Mouse (Mus musculus) hematopoietic stem cell, adult 5-6 weeks (primary cell): ENCODE measurements at regions not wholly inside any gene's neighbourhood (a gene's known extent, or its start where the extent isn't known, plus 50 kb on each side); places are given as distances from the start of the nearest gene placed in this dataset.
"Not testable (repeated sequence)": the region's sequence is repeated elsewhere in the genome, so short reads cannot be mapped to it uniquely, and the experiment has no call there.

Source experiments
- ATAC-seq, 2 experiments: fragments of 125-278 bp in 1 of 2; replicated peaks in 1 of 2; 2 replicates each; pipeline ENCODE4 v1.8.0; 2016 to 2017; ENCODE audit warnings: inconsistent platforms in 2 of 2, mild to moderate bottlenecking in 2 of 2, moderate number of reproducible peaks in 2 of 2, low read depth in 1 of 2, moderate TSS enrichment in 1 of 2; ENCODE audit not compliant: low FRiP score in 2 of 2, poor library complexity in 2 of 2, severe bottlenecking in 2 of 2, insufficient read depth in 1 of 2, low TSS enrichment in 1 of 2

DNA sequence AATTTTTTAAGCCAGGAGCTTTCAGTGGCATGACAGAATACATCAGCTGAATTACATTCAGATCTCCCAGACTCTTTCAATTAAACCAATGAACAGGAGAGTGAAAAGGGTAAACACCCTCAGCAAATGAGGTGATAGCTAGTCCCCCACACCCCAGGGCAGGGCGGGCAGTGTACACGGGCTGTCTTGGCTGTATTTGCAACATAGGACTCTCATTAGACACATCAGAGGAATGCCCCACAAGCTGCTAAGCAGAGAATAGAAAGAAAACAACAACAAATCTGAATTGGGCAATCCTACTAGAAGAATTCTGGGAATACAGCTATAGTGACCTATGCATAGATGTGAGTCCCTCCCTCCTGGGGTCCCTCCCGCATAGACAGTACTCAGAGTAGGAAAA is 131.8 kb upstream of the Zfp637 start:
- ATAC-seq: no peak

GRCm38 (mm10) chr6:117715056-117715777 is 125.8 kb upstream of the Zfp637 start:
- no peak for ATAC-seq

DNA sequence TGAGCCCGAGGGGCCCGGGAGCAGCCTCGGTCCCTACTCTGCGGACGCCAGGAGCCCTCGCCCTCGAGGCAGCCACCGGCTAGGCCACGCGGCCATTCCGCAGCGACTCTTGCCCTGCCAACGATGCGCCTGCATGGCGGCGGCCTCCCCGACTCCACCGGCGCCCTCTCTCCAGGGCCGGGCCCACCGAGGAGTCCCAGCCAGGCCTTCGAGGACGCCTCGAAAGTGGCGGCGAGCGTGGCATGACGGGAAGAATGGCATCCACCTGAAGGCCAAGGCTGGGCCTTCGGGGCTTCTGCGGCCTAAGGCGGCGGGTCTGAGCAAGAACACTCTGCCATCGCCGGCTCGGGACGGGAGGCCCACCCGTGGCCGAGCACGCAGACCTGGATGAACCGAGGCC is 124.6 kb upstream of the Zfp637 start:
- ATAC-seq: not testable (repeated sequence)

GRCm38 (mm10) chr6:117752338-117752737 is 88.6 kb upstream of the Zfp637 start:
- ATAC-seq: not testable (repeated sequence)

DNA sequence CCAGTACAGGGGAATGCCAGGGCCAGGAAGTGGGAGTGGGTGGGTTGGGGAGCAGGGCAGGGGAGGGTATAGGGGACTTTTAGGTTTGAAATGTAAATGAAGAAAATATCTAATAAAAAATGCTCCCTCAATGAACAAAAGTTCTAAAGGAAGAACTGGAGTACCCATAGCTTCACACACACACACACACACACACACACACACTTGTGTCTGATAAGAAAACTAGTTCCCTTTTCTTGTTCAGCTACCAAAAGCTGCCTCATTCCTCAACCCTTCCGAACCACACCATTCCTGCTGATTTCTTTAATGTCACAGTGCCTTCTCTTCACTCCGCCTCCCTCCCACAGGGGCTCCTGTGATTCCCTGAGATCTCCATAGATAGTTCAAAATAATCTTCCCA is 85.3 kb upstream of the Zfp637 start:
- ATAC-seq: not testable (repeated sequence)

DNA sequence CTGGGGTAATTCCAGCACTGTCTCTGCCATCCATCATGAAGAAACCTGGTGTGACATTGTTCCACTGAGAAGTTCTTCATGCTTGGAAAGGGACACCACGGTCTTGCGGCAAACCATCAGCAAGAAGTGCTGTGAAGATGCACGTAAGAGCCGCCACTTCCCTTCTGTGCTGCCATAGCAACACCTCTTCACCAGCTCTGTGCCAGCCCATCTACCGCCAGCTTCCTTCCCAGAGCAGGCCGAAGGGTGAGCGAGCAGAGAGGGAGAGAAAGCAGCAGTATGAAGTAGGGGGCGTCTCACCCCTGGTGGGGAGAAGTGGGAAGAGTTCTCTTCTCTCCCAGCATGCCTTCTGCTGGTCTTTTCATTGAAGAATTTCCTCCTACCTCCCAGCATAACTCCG is 84.8 kb upstream of the Zfp637 start:
- peak; percentile 94 to 97 for ATAC-seq

DNA sequence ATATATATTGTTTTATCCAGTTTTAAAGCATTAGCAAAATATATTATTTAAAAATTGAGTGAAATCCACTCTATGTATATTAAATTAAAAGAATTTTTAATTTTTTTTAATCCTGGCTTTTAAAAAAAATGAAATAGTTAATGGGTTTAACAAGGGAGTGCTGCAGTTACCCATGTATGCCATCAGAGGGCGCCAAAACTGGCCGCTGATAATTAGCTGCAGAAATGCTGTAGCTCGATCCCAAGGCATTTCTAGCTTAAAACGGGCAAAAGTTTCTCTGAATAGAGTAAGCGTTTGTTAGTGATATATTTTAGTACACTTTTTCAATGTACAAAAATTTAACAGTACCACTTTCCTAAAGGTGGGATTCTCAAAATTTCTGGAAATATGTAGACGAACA is 82.5 kb upstream of the Zfp637 start:
- ATAC-seq: not testable (repeated sequence)

DNA sequence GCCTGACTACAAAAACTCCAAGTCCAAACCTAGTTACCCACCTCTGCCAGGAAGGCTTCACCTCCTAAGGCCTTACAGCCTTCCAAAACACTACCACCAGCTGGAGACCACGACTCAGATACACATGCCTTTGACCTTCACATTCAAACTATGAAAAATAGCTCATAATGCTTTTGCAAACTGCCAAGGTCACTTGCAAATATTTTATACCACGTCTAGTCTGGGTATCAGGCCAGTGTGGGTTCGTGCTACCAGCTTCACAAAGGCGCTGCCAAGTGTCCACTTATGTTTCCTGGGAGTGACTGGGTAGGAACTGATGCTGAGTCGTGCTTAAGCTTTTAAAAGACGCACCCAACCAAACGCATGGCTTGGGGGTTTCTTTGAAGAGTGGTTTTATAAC is 69.5 kb upstream of the Zfp637 start:
- no peak for ATAC-seq

- no peak for ATAC-seq
These were observed 68.6 kb upstream of the Zfp637 start for GRCm38 (mm10) chr6:117772396-117772795.

DNA sequence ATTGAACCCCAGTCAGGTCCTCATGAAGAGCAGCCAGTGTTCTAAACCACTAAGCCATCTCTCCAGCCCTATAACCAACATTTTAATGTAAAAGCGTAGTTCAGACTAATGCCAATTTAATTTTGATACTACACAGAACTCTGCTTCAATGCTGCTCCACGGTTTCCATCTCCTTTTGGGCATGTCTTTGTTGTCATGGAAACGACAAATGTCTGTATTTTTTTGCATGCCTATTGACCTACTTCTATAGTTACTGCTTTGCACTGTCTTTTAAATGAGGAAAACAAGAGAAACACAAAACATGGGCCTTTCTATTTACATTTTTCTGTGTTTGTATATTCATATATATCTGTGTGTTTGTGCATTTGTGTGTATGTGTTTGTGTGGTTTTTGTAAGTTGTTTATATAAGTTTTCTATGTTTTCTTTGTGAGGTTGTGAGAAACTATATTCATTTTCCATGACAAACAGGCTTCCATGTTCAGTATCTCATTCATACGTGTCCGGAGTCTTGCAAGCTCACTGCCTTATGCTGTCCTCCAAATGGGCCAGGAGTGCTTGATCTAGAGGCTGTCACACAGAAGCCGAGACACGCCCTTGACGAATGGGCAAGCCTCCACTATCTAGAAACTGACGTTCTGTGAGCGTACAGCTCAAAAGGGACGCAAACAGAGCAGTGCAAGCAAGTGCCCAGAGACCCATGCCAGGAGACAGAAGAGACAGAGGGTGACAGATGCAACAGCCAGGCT is 65.5 kb upstream of the Zfp637 start:
- no peak for ATAC-seq

- no peak for ATAC-seq
These were observed 63.0 kb upstream of the Zfp637 start for GRCm38 (mm10) chr6:117778027-117778426.

- ATAC-seq: no peak
These were observed 62.5 kb upstream of the Zfp637 start for GRCm38 (mm10) chr6:117778481-117778880.

GRCm38 (mm10) chr6:117779020-117779419 is 62.0 kb upstream of the Zfp637 start:
- ATAC-seq: no peak

DNA sequence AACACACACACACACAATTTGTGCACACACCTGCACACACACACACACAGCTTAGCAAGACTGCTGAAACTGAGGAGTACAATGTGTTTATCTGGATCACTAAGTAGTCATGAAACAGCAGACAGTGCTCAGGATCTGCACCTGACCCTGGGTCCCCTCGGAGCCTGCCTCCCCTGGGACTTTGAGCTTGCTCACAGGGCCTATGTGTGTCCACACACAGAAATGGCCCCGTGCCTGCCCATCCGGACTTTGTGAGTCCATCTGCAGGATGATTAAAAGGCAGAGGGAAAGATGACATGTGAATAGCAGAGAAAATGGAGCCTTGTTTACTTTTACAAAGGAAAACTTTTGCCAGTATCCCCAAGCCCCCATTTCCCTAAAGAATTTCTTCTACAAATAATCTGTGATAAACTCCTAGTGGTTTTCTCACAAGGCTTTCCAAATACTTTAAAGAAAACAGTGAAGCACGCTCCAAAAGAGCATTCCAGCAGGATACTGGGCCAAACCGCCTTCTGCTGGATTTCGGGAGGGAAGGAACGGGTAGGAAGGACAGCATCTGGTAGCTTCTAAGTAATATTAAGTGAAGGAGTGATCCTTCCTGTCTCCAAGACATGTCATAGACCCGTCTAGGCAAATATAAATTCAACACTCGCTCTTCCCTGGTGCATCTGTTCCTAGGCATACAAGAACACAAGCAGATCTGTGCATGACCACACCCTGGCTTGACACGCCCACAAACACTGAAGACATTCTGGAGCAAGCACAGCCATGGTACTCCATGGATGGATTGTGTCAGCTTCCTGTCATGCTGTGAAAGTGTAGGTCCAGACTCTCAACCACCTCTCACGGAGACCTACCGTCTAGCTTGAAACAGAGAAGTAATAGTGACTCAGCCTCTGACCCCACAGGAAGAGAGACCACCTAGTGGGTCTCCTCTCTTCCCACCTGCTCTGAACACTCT is 52.1 kb upstream of the Zfp637 start:
- no peak for ATAC-seq

DNA sequence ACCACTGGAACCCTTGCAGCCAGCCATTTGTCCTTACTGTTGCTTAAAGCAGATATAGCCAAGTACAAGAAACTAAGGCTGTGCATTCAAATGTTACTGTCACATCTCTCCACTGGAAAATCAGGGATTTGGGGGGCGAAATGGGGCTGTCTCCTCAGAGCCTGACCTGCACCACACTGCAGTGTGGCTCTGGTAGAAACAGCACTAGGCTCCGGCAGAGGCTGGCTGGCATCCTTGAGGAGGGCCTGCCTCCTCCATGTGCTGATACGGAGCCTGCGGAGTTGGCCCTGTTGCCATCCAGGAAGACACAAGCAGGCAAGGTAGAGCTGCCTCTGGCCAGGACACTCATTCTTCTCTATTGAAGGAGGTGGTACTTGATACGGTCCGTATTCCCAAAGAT is 50.4 kb upstream of the Zfp637 start:
- no peak for ATAC-seq
